Mouse (Mus musculus) right cerebral cortex, adult 2 months (tissue): ENCODE measurements at regions not wholly inside any gene's neighbourhood (a gene's known extent, or its start where the extent isn't known, plus 50 kb on each side); places are given as distances from the start of the nearest gene placed in this dataset.
A peak's percentile ranks its signal among the peaks of the same experiment; 100 is the strongest.

Experiments used
- DNase-seq, 2 experiments: peaks; one replicate each; pipeline ENCODE4 v3.0.0; 2021 to 2022; ENCODE audit warnings: low spot score in 2 of 2

GRCm38 (mm10) chrX:41161544-41161943 lies 239.1 kb upstream of the Gria3 start:
- peak; percentile 26 to 56 for DNase-seq
